Mouse (Mus musculus): ENCODE results near the gene Sorcs3.

GRCm38 (mm10) chr19:48660201-48660600, 454.4 kb downstream of the Sorcs3 start:
- no peak for TF ChIP-seq CTCF (IDR thresholded peaks at IDR 0.05; ENCODE audit: borderline replicate concordance, insufficient read depth, low read length)
- TF ChIP-seq POLR2A (IDR thresholded peaks at IDR 0.05; ENCODE audit: low read depth, low read length): no peak

Data from embryonic fibroblast, embryonic 13.5 days (primary cell).